Mouse (Mus musculus): ENCODE data around the gene Ptpro.
A peak's percentile ranks its signal among the peaks of the same experiment; 100 is the strongest.

Gene Ptpro

GRCm38 (mm10) chr6:137252194-137252886 is at the start of gene Ptpro:
Gene Ptpro, plus strand, starts transcription at chr6:137252319.
- peak; percentile 58 to 62 for DNase-seq (ENCODE audit: low spot score in 2 of 2)

- no peak for DNase-seq (ENCODE audit: low spot score in 2 of 2)
Observed at GRCm38 (mm10) chr6:137202661-137203060, 49.5 kb upstream of the Ptpro start.

- no peak for DNase-seq (ENCODE audit: low spot score in 2 of 2)
Observed at GRCm38 (mm10) chr6:137205662-137206400, 46.3 kb upstream of the Ptpro start.

- no peak for DNase-seq (ENCODE audit: low spot score in 2 of 2)
Observed at GRCm38 (mm10) chr6:137207126-137207525, 45.0 kb upstream of the Ptpro start.

- peak in 1 of 2 experiments; percentile 25 for DNase-seq (ENCODE audit: low spot score in 2 of 2)
Observed at GRCm38 (mm10) chr6:137209992-137210391, 42.1 kb upstream of the Ptpro start.

GRCm38 (mm10) chr6:137210991-137211390 is 41.1 kb upstream of the Ptpro start:
- DNase-seq (ENCODE audit: low spot score in 2 of 2), result no peak

GRCm38 (mm10) chr6:137211441-137211840 is 40.7 kb upstream of the Ptpro start:
- no peak for DNase-seq (ENCODE audit: low spot score in 2 of 2)

- no peak for DNase-seq (ENCODE audit: low spot score in 2 of 2)
Observed at GRCm38 (mm10) chr6:137217841-137218463, 34.2 kb upstream of the Ptpro start.

- DNase-seq (ENCODE audit: low spot score in 2 of 2), result no peak
Observed at GRCm38 (mm10) chr6:137252887-137253242, 746 bp downstream of the Ptpro start.

GRCm38 (mm10) chr6:137253415-137253814 is 1.3 kb downstream of the Ptpro start:
- DNase-seq (ENCODE audit: low spot score in 2 of 2), result no peak

GRCm38 (mm10) chr6:137261033-137261432 is 8.9 kb downstream of the Ptpro start:
- no peak for DNase-seq (ENCODE audit: low spot score in 2 of 2)

- DNase-seq (ENCODE audit: low spot score in 2 of 2), result no peak
Observed at GRCm38 (mm10) chr6:137262087-137262486, 10.0 kb downstream of the Ptpro start.

- DNase-seq (ENCODE audit: low spot score in 2 of 2), result no peak
Observed at GRCm38 (mm10) chr6:137268019-137268418, 15.9 kb downstream of the Ptpro start.

- DNase-seq (ENCODE audit: low spot score in 2 of 2), result no peak
Observed at GRCm38 (mm10) chr6:137268592-137268991, 16.5 kb downstream of the Ptpro start.

- no peak for DNase-seq (ENCODE audit: low spot score in 2 of 2)
Observed at GRCm38 (mm10) chr6:137272513-137272912, 20.4 kb downstream of the Ptpro start.

GRCm38 (mm10) chr6:137277587-137277994 is 25.5 kb downstream of the Ptpro start:
- DNase-seq (ENCODE audit: low spot score in 2 of 2), result no peak

- no peak for DNase-seq (ENCODE audit: low spot score in 2 of 2)
Observed at GRCm38 (mm10) chr6:137279576-137279975, 27.5 kb downstream of the Ptpro start.

GRCm38 (mm10) chr6:137281541-137282049 is 29.5 kb downstream of the Ptpro start:
- no peak for DNase-seq (ENCODE audit: low spot score in 2 of 2)

- no peak for DNase-seq (ENCODE audit: low spot score in 2 of 2)
Observed at GRCm38 (mm10) chr6:137282050-137282449, 29.9 kb downstream of the Ptpro start.

- no peak for DNase-seq (ENCODE audit: low spot score in 2 of 2)
Observed at GRCm38 (mm10) chr6:137286376-137286775, 34.3 kb downstream of the Ptpro start.

GRCm38 (mm10) chr6:137287788-137288187 is 35.7 kb downstream of the Ptpro start:
- DNase-seq (ENCODE audit: low spot score in 2 of 2), result no peak

- no peak for DNase-seq (ENCODE audit: low spot score in 2 of 2)
Observed at GRCm38 (mm10) chr6:137288264-137288663, 36.1 kb downstream of the Ptpro start.

GRCm38 (mm10) chr6:137292421-137292820 is 40.3 kb downstream of the Ptpro start:
- DNase-seq (ENCODE audit: low spot score in 2 of 2), result no peak

All from frontal cortex, postnatal 14 days (tissue).